Mouse (Mus musculus) layer of hippocampus, adult 9-11 months (tissue): ENCODE measurements around the gene Pofut2.
"Not testable (repeated sequence)": the region's sequence is repeated elsewhere in the genome, so short reads cannot be mapped to it uniquely, and the experiment has no call there.

Experiments
- DNase-seq: peaks from one replicate; pipeline ENCODE4 v3.0.0; 2022

The Pofut2 gene

GRCm38 (mm10) chr10:77272980-77273730 is 14.1 kb downstream of the Pofut2 start:
- no peak for DNase-seq

GRCm38 (mm10) chr10:77273798-77274197 is 14.8 kb downstream of the Pofut2 start:
- DNase-seq, result no peak

GRCm38 (mm10) chr10:77282085-77282484 is 23.1 kb downstream of the Pofut2 start:
- DNase-seq, result not testable (repeated sequence)

- peak; percentile 57 for DNase-seq
Observed at GRCm38 (mm10) chr10:77282822-77283221, 23.8 kb downstream of the Pofut2 start.

- no peak for DNase-seq
Observed at GRCm38 (mm10) chr10:77284832-77285231, 25.8 kb downstream of the Pofut2 start.

- DNase-seq, result no peak
Observed at GRCm38 (mm10) chr10:77287626-77288025, 28.6 kb downstream of the Pofut2 start.

GRCm38 (mm10) chr10:77288639-77289195 is 29.7 kb downstream of the Pofut2 start:
- DNase-seq, result no peak

- DNase-seq, result no peak
Observed at GRCm38 (mm10) chr10:77289559-77289958, 30.5 kb downstream of the Pofut2 start.

GRCm38 (mm10) chr10:77290624-77291366 is 31.8 kb downstream of the Pofut2 start:
- no peak for DNase-seq

GRCm38 (mm10) chr10:77294691-77295090 is 35.7 kb downstream of the Pofut2 start:
- DNase-seq, result peak; percentile 69

GRCm38 (mm10) chr10:77298621-77299020 is 39.6 kb downstream of the Pofut2 start:
- no peak for DNase-seq

GRCm38 (mm10) chr10:77299194-77299593 is 40.2 kb downstream of the Pofut2 start:
- no peak for DNase-seq

- no peak for DNase-seq
Observed at GRCm38 (mm10) chr10:77300237-77300933, 41.4 kb downstream of the Pofut2 start.

- DNase-seq, result no peak
Observed at GRCm38 (mm10) chr10:77300934-77301297, 41.9 kb downstream of the Pofut2 start.

- DNase-seq, result no peak
Observed at GRCm38 (mm10) chr10:77304362-77304761, 45.3 kb downstream of the Pofut2 start.

GRCm38 (mm10) chr10:77304840-77305533 is 46.0 kb downstream of the Pofut2 start:
- DNase-seq, result no peak

GRCm38 (mm10) chr10:77305766-77306165 is 46.7 kb downstream of the Pofut2 start:
- no peak for DNase-seq

- DNase-seq, result no peak
Observed at GRCm38 (mm10) chr10:77308978-77309377, 50.0 kb downstream of the Pofut2 start.

GRCm38 (mm10) chr10:77314711-77315266 is 55.8 kb downstream of the Pofut2 start:
- DNase-seq, result peak; percentile 28

GRCm38 (mm10) chr10:77315682-77316081 is 56.7 kb downstream of the Pofut2 start:
- DNase-seq, result peak; percentile 75
